Mouse (Mus musculus): ENCODE measurements at regions not wholly inside any gene's neighbourhood (a gene's known extent, or its start where the extent isn't known, plus 50 kb on each side); places are given as distances from the start of the nearest gene placed in this dataset.

GRCm38 (mm10) chr12:44674541-44674940, 345.9 kb downstream of the Nrcam start:
- peak in 1 of 2 experiments; percentile 24 for DNase-seq (ENCODE audit: low spot score in 2 of 2)

- DNase-seq (ENCODE audit: low spot score in 2 of 2): peak in 1 of 2 experiments; percentile 2
Measured at GRCm38 (mm10) chr12:44675003-44675402, 346.3 kb downstream of the Nrcam start.

Measured in right cerebral cortex, adult 2 months (tissue).